Mouse (Mus musculus) lung, postnatal 0 days (tissue): Measurements from ENCODE around the gene Angptl8. TPM values are rescaled to one million over a fixed set of nuclear protein-coding genes. Genes with fewer than 3 reads are reported as not detected.

Experiments
- ATAC-seq: fragments of 200-750 bp; cut with Nextera tagmentation; 2 replicates; pipeline ENCODE4 v1.8.0; 2017; ENCODE audit warnings: moderate library complexity
- DNase-seq: peaks from one replicate; pipeline ENCODE4 v3.0.0-alpha.2; 2016; ENCODE audit warnings: low spot score
- H3K27ac ChIP-seq: fragments of 300-500 bp; sonication (generic); 2 replicates; pipeline ENCODE4 v1.5.1; 2014; ENCODE audit warnings: antibody characterized with exemption, mild to moderate bottlenecking, low read length, mixed read lengths
- H3K27me3 ChIP-seq: fragments of 300-500 bp; sonication (generic); replicated peaks from 2 replicates; pipeline ENCODE4 v1.6.1; 2014; ENCODE audit warnings: low read length, mixed read lengths; ENCODE audit not compliant: insufficient read depth
- H3K36me3 ChIP-seq: fragments of 300-500 bp; sonication (generic); 2 replicates; pipeline ENCODE4 v1.6.1; 2014; ENCODE audit warnings: low read length, mixed read lengths; ENCODE audit not compliant: insufficient read depth
- H3K4me1 ChIP-seq: fragments of 300-500 bp; sonication (generic); 2 replicates; pipeline ENCODE4 v1.6.1; 2014; ENCODE audit warnings: antibody characterized with exemption, low read depth, low read length, mixed read lengths; ENCODE audit not compliant: insufficient read depth
- H3K4me2 ChIP-seq: fragments of 300-500 bp; sonication (generic); replicated peaks from 2 replicates; pipeline ENCODE4 v1.6.1; 2014; ENCODE audit warnings: low read depth, mild to moderate bottlenecking, low read length, moderate library complexity, mixed read lengths
- H3K4me3 ChIP-seq: fragments of 300-500 bp; sonication (generic); 2 replicates; pipeline ENCODE4 v1.5.1; 2014; ENCODE audit warnings: low read depth, low read length
- H3K9ac ChIP-seq: fragments of 300-500 bp; sonication (generic); replicated peaks from 2 replicates; pipeline ENCODE4 v1.6.1; 2014; ENCODE audit warnings: low read depth, mild to moderate bottlenecking
- H3K9me3 ChIP-seq: fragments of 300-500 bp; sonication (generic); 2 replicates; pipeline ENCODE4 v1.6.1; 2016; ENCODE audit warnings: low read length, mixed read lengths
- CTCF ChIP-seq: IDR thresholded peaks from 2 replicates; pipeline ENCODE4 v1.5.1; 2016; ENCODE audit warnings: antibody characterized with exemption, mild to moderate bottlenecking
- EP300 ChIP-seq: IDR thresholded peaks from 2 replicates; pipeline ENCODE4 v1.6.1; 2016; ENCODE audit warnings: antibody characterized with exemption, mild to moderate bottlenecking, control low read depth
- WGBS: fragments of 180-500 bp; shearing (Covaris S2); extraction: QIAGEN DNeasy Blood & Tissue Kit; methylation state at CpG from one replicate; pipeline ENCODE4 v1.1.7; 2014; 5-methylcytosine and 5-hydroxymethylcytosine counted together
- polyA plus RNA-seq: library from polyadenylated mRNA; unstranded; fragments of >200 nt; fragmentation: Nextera tagmentation; extraction: Ambion mirVana; gene quantifications from 2 replicates; pipeline ENCODE4 v1.2.1, GENCODE M21; 2015

Angptl8 gene
- polyA plus RNA-seq, 1 experiment from 2014 or later, result 7.4 TPM

DNA sequence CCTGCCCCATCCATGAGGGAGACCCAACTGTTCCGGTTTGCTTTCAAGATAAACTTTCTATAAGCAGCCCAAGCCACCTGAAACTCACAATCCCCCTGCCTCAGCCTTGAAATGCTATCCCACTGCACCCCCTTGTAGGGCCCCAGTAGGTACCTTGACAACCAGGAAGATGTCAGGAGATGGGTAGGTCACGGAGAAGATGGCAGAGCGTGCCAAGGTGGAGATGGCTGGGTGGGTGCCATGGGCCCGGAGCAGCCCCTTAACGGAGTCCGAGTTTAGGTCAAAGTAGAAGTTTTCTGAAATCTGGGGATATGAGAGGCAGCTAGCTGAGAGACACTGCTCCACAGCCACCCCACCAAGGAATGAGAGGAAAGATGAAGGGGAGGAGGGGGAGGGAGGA, 6.0 kb downstream of the Angptl8 start:
- no peak overlapping the region for H3K4me3 ChIP-seq
- 0 out of 2 replicates have a peak, but pooled peaks cover 4% of the 10 kb centered on the region for H3K4me1 ChIP-seq
- ATAC-seq (no peak), DNase-seq (no peak)
- no peaks in the 10 kb centered on the region for H3K9me3 ChIP-seq
- peaks cover 28% of the 10 kb centered on the region for H3K36me3 ChIP-seq
- no peak overlapping the region for H3K9ac ChIP-seq
- 93% methylated on average over 6 of the region's 6 CpGs for WGBS
- H3K27ac ChIP-seq, result no peak overlapping the region
- H3K4me2 ChIP-seq, result no peak overlapping the region
- TF ChIP-seq CTCF (no peak), EP300 (no peak)
- H3K27me3 ChIP-seq, result no peaks in the 10 kb centered on the region

DNA sequence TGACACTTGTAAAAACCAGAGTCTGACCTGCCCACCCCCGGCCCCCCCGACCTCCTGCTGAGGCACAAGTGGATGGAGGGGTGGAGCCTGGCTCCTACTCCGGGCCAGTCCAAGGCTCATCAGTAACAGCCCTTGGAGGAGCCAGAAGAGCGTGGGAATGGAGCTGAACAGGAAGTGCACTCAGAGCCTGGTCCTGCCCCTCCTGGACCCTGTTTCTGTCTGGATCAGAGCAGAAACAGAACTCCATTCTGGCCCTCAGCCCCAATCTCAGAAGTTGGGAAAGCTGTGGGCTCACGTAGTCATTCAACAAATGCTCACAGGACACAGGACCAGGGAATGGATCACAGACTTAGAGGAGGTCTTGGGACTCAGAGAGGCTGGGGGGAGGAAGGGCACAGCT, 7.1 kb downstream of the Angptl8 start:
- no peak overlapping the region for H3K4me3 ChIP-seq
- H3K27me3 ChIP-seq, result no peaks in the 10 kb centered on the region
- peak overlapping the region; percentile 87 for H3K27ac ChIP-seq
- H3K9me3 ChIP-seq, result no peaks in the 10 kb centered on the region
- peaks cover 5% of the 10 kb centered on the region; the same call in 1 of the 2 replicates for H3K4me1 ChIP-seq
- peak; percentile 87 for DNase-seq
- ATAC-seq, result peak; percentile 47
- no peak overlapping the region for H3K4me2 ChIP-seq
- WGBS, result 18% methylated on average over 5 of the region's 5 CpGs
- H3K36me3 ChIP-seq, result peaks cover 24% of the 10 kb centered on the region
- TF ChIP-seq CTCF (no peak), EP300 (no peak)
- H3K9ac ChIP-seq, result no peak overlapping the region

DNA sequence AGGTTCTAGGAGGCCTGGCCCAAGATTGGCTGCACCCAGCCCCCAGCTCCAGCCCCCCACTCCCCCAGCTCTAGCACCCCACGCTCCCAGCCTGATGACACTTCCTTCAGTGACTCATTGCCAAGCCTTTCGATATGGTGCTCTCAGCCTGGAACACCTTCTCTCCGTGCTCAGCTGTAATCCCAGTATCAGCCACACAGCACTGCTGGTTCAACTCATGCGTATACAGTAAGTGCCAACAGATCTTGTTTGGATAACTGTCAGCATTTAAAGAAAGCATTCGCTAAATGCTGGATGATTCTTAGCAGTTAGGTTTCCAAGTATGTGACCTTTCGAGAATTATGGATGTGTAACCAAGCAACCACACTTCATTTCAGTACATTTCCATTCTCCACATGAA, 7.8 kb downstream of the Angptl8 start:
- ATAC-seq, result peak; percentile 43
- Histone ChIP-seq H3K4me1 (peaks cover 12% of the 10 kb centered on the region; the same call in 1 of the 2 replicates), H3K4me2 (no peak overlapping the region), H3K27ac (peak overlapping the region; percentile 87), H3K4me3 (no peak overlapping the region), H3K9ac (no peak overlapping the region), H3K36me3 (peaks cover 18% of the 10 kb centered on the region), H3K27me3 (no peaks in the 10 kb centered on the region), H3K9me3 (no peaks in the 10 kb centered on the region)
- no peak for TF ChIP-seq EP300
- TF ChIP-seq CTCF, result peak; percentile 55
- DNase-seq, result peak; percentile 81
- 43% methylated on average over 6 of the region's 6 CpGs for WGBS

DNA sequence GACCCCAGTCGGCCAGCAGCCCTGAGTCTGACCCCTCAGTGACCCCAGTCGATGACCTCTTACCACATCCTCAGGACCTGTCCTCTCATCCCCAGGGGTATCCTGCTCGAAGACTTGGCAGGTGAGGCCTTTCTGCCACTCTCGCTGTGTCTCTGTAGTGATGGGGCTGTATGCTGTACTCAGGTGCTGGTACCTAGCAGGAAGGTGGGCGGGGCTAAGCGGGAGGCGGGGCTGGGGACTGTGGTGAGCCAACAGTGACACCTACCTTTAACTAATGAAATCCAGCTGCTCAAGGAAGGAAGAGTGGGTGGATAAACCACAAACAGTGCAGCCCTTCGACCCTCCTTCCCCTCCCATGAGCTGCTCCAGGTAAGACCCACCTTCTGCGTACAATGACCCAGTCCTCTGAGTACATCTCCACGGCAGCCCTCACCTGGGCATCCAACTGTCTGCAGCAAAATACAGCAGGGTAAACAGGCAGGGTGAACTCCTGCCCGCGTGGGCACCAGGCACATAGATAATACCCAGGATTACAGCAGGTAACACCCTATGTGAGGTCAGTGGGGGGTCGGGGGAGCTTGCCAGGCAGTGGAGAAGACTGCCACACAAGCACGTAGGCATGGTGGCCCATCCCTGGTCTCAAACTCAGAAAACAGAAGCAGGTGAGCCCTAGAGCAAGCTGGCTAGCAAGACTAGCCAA, 10.2 kb downstream of the Angptl8 start:
- Histone ChIP-seq H3K4me2 (no peak overlapping the region), H3K4me1 (peaks cover 18% of the 10 kb centered on the region; the same call in 1 of the 2 replicates), H3K9ac (no peak overlapping the region), H3K4me3 (no peak overlapping the region), H3K36me3 (peaks cover 18% of the 10 kb centered on the region), H3K9me3 (no peaks in the 10 kb centered on the region), H3K27me3 (no peaks in the 10 kb centered on the region), H3K27ac (no peak overlapping the region)
- ATAC-seq, result no peak
- DNase-seq, result no peak
- TF ChIP-seq EP300 (no peak), CTCF (no peak)
- 38% methylated on average over 14 of the region's 14 CpGs for WGBS

DNA sequence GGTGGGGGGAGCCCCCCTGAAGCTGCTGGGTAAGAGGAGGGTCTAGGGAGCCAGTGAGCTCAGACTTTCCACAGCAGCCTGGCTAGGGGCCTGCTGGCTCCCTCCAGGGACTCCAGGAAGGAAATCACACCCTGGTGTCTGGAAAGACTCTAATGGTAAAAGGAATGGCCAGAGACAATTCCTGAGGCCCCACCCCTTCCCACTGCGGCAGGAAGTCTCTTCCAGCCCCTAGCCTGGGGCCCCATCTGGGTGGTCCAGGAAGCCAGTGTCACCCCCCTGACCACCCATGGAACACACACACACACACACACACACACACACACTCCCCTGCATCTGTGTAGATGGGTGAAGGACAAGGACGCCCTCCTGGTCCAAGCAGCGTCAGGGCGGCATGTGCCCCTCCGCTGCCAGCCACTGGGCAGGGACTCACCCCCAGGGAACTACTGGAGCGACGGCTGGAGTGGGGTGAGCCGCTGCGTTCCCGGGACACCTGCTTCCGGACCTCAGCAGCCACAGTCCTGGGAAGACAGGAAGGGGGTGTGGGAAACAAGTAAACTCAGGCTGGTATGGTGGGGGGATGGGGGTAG, 11.5 kb downstream of the Angptl8 start:
- peak; percentile 91 for DNase-seq
- H3K4me3 ChIP-seq, result peak overlapping the region; percentile 17; the same call in 1 of the 2 replicates

DNA sequence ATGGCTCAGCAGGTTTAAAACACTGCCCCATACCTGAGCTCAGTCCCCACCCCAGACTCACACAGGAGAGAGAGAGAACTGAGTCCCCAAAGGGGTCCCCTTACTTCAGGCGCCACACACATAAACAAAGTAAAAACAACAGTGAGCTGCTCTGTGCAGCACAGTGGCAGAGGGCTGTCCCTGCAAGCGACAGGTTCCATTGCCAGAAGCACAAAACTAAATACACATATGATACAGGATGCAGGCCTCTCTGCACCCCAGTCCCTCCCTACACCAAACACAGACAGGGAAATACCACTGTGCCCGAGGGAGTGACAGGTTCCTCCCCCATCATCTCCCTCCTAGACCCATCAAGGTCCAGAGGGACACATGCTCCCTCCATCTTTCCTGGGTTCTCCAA, 12.1 kb downstream of the Angptl8 start:
- Histone ChIP-seq H3K27ac (peak overlapping the region; percentile 92), H3K4me2 (peak overlapping the region; percentile 43), H3K9me3 (no peaks in the 10 kb centered on the region), H3K36me3 (peaks cover 18% of the 10 kb centered on the region), H3K9ac (0 out of 2 replicates have a peak overlapping the region, but pooled peaks have one; percentile 0), H3K4me3 (peak overlapping the region; percentile 17; the same call in 1 of the 2 replicates), H3K27me3 (no peaks in the 10 kb centered on the region), H3K4me1 (peaks cover 18% of the 10 kb centered on the region; the same call in 1 of the 2 replicates)
- no peak for TF ChIP-seq EP300
- TF ChIP-seq CTCF, result peak; percentile 25; the same call in 1 of the 2 replicates
- DNase-seq, result peak; percentile 50
- WGBS, result 29% methylated on average over 3 of the region's 3 CpGs
- ATAC-seq, result peak; percentile 22

More for the DNA sequence above, 11.5 kb downstream of the Angptl8 start:
- peaks cover 18% of the 10 kb centered on the region for H3K36me3 ChIP-seq
- H3K4me1 ChIP-seq, result peaks cover 18% of the 10 kb centered on the region; the same call in 1 of the 2 replicates
- no peak overlapping the region for H3K9ac ChIP-seq
- WGBS, result 10% methylated on average over 10 of the region's 11 CpGs
- H3K27me3 ChIP-seq, result no peaks in the 10 kb centered on the region
- TF ChIP-seq CTCF (0 out of 2 replicates have a peak, but pooled peaks have one; percentile 0), EP300 (peak; percentile 91)
- H3K9me3 ChIP-seq, result no peaks in the 10 kb centered on the region
- peak; percentile 82 for ATAC-seq
- peak overlapping the region; percentile 92 for H3K27ac ChIP-seq
- peak overlapping the region; percentile 43 for H3K4me2 ChIP-seq
